Mouse (Mus musculus) neutrophil, adult 5-6 weeks (primary cell): ENCODE data around the gene Rps6kc1. TPM values are rescaled to one million over a fixed set of nuclear protein-coding genes. Genes with fewer than 3 reads are reported as not detected.

Experiments
- ATAC-seq: fragments of 151-379, 151-347 bp; 2 replicates; pipeline ENCODE4 v1.8.0; 2017; ENCODE audit warnings: mild to moderate bottlenecking, moderate TSS enrichment; ENCODE audit not compliant: insufficient number of reproducible peaks, poor library complexity, low FRiP score, severe bottlenecking; ENCODE audit errors: extremely low read depth
- total RNA-seq: library from RNA; stranded (forward); fragments of 200-1000 nt; gene quantifications from 2 replicates; pipeline ENCODE4 v1.2.3, GENCODE M21; 2017

Rps6kc1 gene
- total RNA-seq, 1 experiment from 2014 or later = 11.5 TPM

GRCm38 (mm10) chr1:190848676-190849075 is 62.9 kb downstream of the Rps6kc1 start:
- no peak for ATAC-seq

GRCm38 (mm10) chr1:190846956-190847355 is 64.6 kb downstream of the Rps6kc1 start:
- no peak for ATAC-seq

- ATAC-seq = no peak
Observed at GRCm38 (mm10) chr1:190846074-190846730, 65.4 kb downstream of the Rps6kc1 start.

GRCm38 (mm10) chr1:190845419-190845818 is 66.2 kb downstream of the Rps6kc1 start:
- ATAC-seq = no peak

GRCm38 (mm10) chr1:190844356-190844755 is 67.2 kb downstream of the Rps6kc1 start:
- no peak for ATAC-seq

GRCm38 (mm10) chr1:190836046-190836445 is 75.5 kb downstream of the Rps6kc1 start:
- ATAC-seq = no peak

GRCm38 (mm10) chr1:190834201-190834907 is 77.2 kb downstream of the Rps6kc1 start:
- ATAC-seq = no peak

GRCm38 (mm10) chr1:190832965-190833630 is 78.5 kb downstream of the Rps6kc1 start:
- no peak for ATAC-seq

GRCm38 (mm10) chr1:190831839-190832497 is 79.6 kb downstream of the Rps6kc1 start:
- no peak for ATAC-seq

GRCm38 (mm10) chr1:190826486-190827034 is 85.0 kb downstream of the Rps6kc1 start:
- ATAC-seq = no peak

GRCm38 (mm10) chr1:190823745-190824144 is 87.8 kb downstream of the Rps6kc1 start:
- no peak for ATAC-seq

- ATAC-seq = no peak
Observed at GRCm38 (mm10) chr1:190816141-190816540, 95.4 kb downstream of the Rps6kc1 start.

- ATAC-seq = no peak
Observed at GRCm38 (mm10) chr1:190810408-190810807, 101.2 kb downstream of the Rps6kc1 start.

- ATAC-seq = no peak
Observed at GRCm38 (mm10) chr1:190808766-190809221, 102.8 kb downstream of the Rps6kc1 start.

- no peak for ATAC-seq
Observed at GRCm38 (mm10) chr1:190806817-190807216, 104.8 kb downstream of the Rps6kc1 start.

- no peak for ATAC-seq
Observed at GRCm38 (mm10) chr1:190798668-190799067, 112.9 kb downstream of the Rps6kc1 start.

- ATAC-seq = no peak
Observed at GRCm38 (mm10) chr1:190797483-190798058, 114.0 kb downstream of the Rps6kc1 start.

GRCm38 (mm10) chr1:190796745-190797482 is 114.7 kb downstream of the Rps6kc1 start:
- ATAC-seq = no peak
